14 mouse cellular contexts compared by ENCODE assay signal in the genomic region with DNA sequence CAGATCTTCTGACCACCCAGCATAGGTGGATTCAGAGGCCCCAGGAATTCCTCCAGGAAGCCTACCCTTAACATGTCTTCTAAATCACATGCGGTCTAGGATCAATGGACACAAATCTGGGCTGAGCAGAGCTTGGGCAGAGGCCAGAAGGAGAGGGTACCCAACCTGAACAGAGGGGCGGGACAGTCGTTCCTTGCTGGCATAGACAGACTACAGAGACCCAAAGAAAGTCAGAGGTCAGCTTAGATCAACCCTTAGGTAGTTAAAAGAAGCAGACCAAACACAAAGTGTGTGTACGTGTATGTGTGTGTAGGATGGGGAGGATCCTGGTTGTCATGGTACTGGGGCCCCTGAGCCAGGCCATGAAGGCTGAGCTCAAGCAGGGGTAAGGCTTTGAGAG.
DNase-seq lines count a peak whose midpoint lies in the region; ATAC-seq and TF ChIP-seq lines count a peak whose summit lies in the region.
"Had no signal": no experiment of that assay in that cellular context is flagged by ENCODE, and none has a peak within 500 bp of the region (broad histone marks: within the 10 kb centered on the region; RNA-seq: fewer than 3 reads in every experiment).

No protein-coding gene starts in this region.

- TF ChIP-seq CTCF in layer of hippocampus, adult 2 months (conservative IDR thresholded peaks at IDR 0.05) = no peak

- H3K4me2 ChIP-seq in forebrain, embryonic 12.5 days = no peak overlapping the region
- no peak overlapping the region for H3K4me2 ChIP-seq in forebrain, embryonic 14.5 days (ENCODE audit: low read length)
- no peak overlapping the region for H3K4me2 ChIP-seq in embryonic facial prominence, embryonic 13.5 days
- H3K4me2 ChIP-seq: embryonic facial prominence, embryonic 12.5 days had no signal

- WGBS in forebrain, embryonic 12.5 days = 91% methylated on average over 4 of the region's 4 CpGs
- 83% methylated on average over 4 of the region's 4 CpGs for WGBS in forebrain, embryonic 14.5 days
- 82% methylated on average over 4 of the region's 4 CpGs for WGBS in embryonic facial prominence, embryonic 13.5 days

- peak; percentile 35; the same call in 1 of the 2 replicates for ATAC-seq in forebrain, embryonic 12.5 days (ENCODE audit: low FRiP score)
- ATAC-seq in forebrain, embryonic 14.5 days = no peak
- no peak for ATAC-seq in embryonic facial prominence, embryonic 13.5 days (ENCODE audit: insufficient number of reproducible peaks, insufficient read depth, low FRiP score, low TSS enrichment, low read depth)
- ATAC-seq: inflammation-experienced regulatory T-cells, adult 6 months had no signal

- H3K27me3 ChIP-seq in forebrain, embryonic 12.5 days = no peaks in the 10 kb centered on the region
- H3K27me3 ChIP-seq in forebrain, embryonic 14.5 days (replicated peaks; ENCODE audit: control insufficient read depth, insufficient read depth, low read length) = no peaks in the 10 kb centered on the region
- H3K27me3 ChIP-seq in embryonic facial prominence, embryonic 13.5 days = no peaks in the 10 kb centered on the region
- H3K27me3 ChIP-seq: embryonic facial prominence, embryonic 12.5 days; liver, embryonic 13.5 days had no signal

- H3K36me3 ChIP-seq in forebrain, embryonic 12.5 days (replicated peaks) = no peaks in the 10 kb centered on the region
- H3K36me3 ChIP-seq in forebrain, embryonic 14.5 days (ENCODE audit: control insufficient read depth, insufficient read depth, low read length) = no peaks in the 10 kb centered on the region
- no peaks in the 10 kb centered on the region for H3K36me3 ChIP-seq in embryonic facial prominence, embryonic 13.5 days
- H3K36me3 ChIP-seq: embryonic facial prominence, embryonic 12.5 days; liver, embryonic 13.5 days had no signal

- no peak overlapping the region for H3K27ac ChIP-seq in forebrain, embryonic 12.5 days
- no peak overlapping the region for H3K27ac ChIP-seq in forebrain, embryonic 14.5 days (ENCODE audit: low read depth, low read length)
- peak overlapping the region; percentile 78 for H3K27ac ChIP-seq in layer of hippocampus, adult 2 months
- H3K27ac ChIP-seq in embryonic facial prominence, embryonic 13.5 days = peak overlapping the region; percentile 57; the same call in 1 of the 2 replicates
- H3K27ac ChIP-seq: liver, embryonic 13.5 days had no signal

- no peaks in the 10 kb centered on the region for H3K9me3 ChIP-seq in forebrain, embryonic 12.5 days
- H3K9me3 ChIP-seq in forebrain, embryonic 14.5 days (replicated peaks; ENCODE audit: control insufficient read depth, low read length) = no peaks in the 10 kb centered on the region
- H3K9me3 ChIP-seq in embryonic facial prominence, embryonic 13.5 days = 0 out of 2 replicates have a peak, but pooled peaks cover 5% of the 10 kb centered on the region
- H3K9me3 ChIP-seq: embryonic facial prominence, embryonic 12.5 days; liver, embryonic 13.5 days had no signal

- no peak for DNase-seq in forebrain, embryonic 14.5 days (ENCODE audit: low spot score)
- no peak for DNase-seq in layer of hippocampus, adult 2 months (ENCODE audit: low spot score in 2 of 2)
- DNase-seq in layer of hippocampus, postnatal 14 days (ENCODE audit: low spot score in 2 of 2) = no peak
- peak; percentile 64 to 65 for DNase-seq in kidney, postnatal 25 days
- no peak for DNase-seq in cerebellum, adult 9-10 months
- no peak for DNase-seq in layer of hippocampus, adult 18-20 months (ENCODE audit: low spot score in 2 of 2)
- DNase-seq: cerebellum, adult 9-11 months; liver, embryonic 13.5 days; right cerebral cortex, postnatal 14 days; thymus, postnatal 25 days had no signal

- H3K9ac ChIP-seq in forebrain, embryonic 12.5 days = no peak overlapping the region
- H3K9ac ChIP-seq in forebrain, embryonic 14.5 days (ENCODE audit: low read length) = no peak overlapping the region
- H3K9ac ChIP-seq in embryonic facial prominence, embryonic 13.5 days = no peak overlapping the region
- H3K9ac ChIP-seq: embryonic facial prominence, embryonic 12.5 days; liver, embryonic 13.5 days had no signal

- H3K4me1 ChIP-seq in forebrain, embryonic 12.5 days = peaks cover 15% of the 10 kb centered on the region
- H3K4me1 ChIP-seq in forebrain, embryonic 14.5 days (ENCODE audit: control insufficient read depth, insufficient read depth, low read length) = 0 out of 2 replicates have a peak, but pooled peaks cover 3% of the 10 kb centered on the region
- peaks cover 35% of the 10 kb centered on the region for H3K4me1 ChIP-seq in embryonic facial prominence, embryonic 13.5 days

- no peak overlapping the region for H3K4me3 ChIP-seq in forebrain, embryonic 12.5 days (replicated peaks)
- no peak overlapping the region for H3K4me3 ChIP-seq in forebrain, embryonic 14.5 days (ENCODE audit: low read depth, low read length)
- H3K4me3 ChIP-seq in layer of hippocampus, adult 2 months = no peak overlapping the region
- no peak overlapping the region for H3K4me3 ChIP-seq in embryonic facial prominence, embryonic 13.5 days
- H3K4me3 ChIP-seq: embryonic facial prominence, embryonic 12.5 days; liver, embryonic 13.5 days had no signal

Comparison
In these comparisons a context has a peak if more than half of its experiments do, and no peak if none do; other contexts are left out.
1. H3K27ac ChIP-seq: peak in layer of hippocampus, adult 2 months (single experiment) and embryonic facial prominence, embryonic 13.5 days (single experiment); none in forebrain, embryonic 12.5 days (single experiment) and forebrain, embryonic 14.5 days (single experiment).
2. DNase-seq: peak in kidney, postnatal 25 days (2 of 2); none in forebrain, embryonic 14.5 days (single experiment), layer of hippocampus, adult 2 months (0 of 2), layer of hippocampus, postnatal 14 days (0 of 2), cerebellum, adult 9-10 months (single experiment) and layer of hippocampus, adult 18-20 months (0 of 2).